Mouse (Mus musculus): ENCODE measurements around the gene Tmem222.

- TF ChIP-seq CTCF (IDR thresholded peaks at IDR 0.05; ENCODE audit: low read depth): no peak
- TF ChIP-seq EP300 (IDR thresholded peaks at IDR 0.05; ENCODE audit: low read depth): no peak
These were observed 14.8 kb upstream of the Tmem222 start for GRCm38 (mm10) chr4:133292405-133292804.
